Mouse (Mus musculus) liver, embryonic 14.5 days (tissue): ENCODE measurements around the gene E130308A19Rik.

Source experiments
- CTCF ChIP-seq: IDR thresholded peaks from 2 replicates; pipeline ENCODE4 v1.5.1; 2016; ENCODE audit warnings: antibody characterized with exemption, low read depth, control low read depth
- EP300 ChIP-seq: IDR thresholded peaks from 2 replicates; pipeline ENCODE4 v1.6.1; 2016; ENCODE audit warnings: antibody characterized with exemption, low read depth

GRCm38 (mm10) chr4:59795788-59796455 lies 169.9 kb downstream of the E130308A19Rik start:
- TF ChIP-seq CTCF (no peak), EP300 (no peak)
